Mouse (Mus musculus): ENCODE data around the gene Tnrc18. TPM values are rescaled to one million over a fixed set of nuclear protein-coding genes. Genes with fewer than 3 reads are reported as not detected.

Gene Tnrc18
- total and polyA plus RNA-seq, 2 experiments = 4.0 to 17.8 TPM

GRCm38 (mm10) chr5:142697742-142698141 lies 119.7 kb downstream of the Tnrc18 start:
- WGBS = 54% methylated on average over 2 of the region's 2 CpGs
- Histone ChIP-seq H3K4me1 (ENCODE audit: control insufficient read depth, insufficient read depth, low read length) (peaks cover 3% of the 10 kb centered on the region; the same call in 1 of the 2 replicates), H3K4me3 (ENCODE audit: insufficient read depth, low read depth, low read length) (no peak overlapping the region), H3K27ac (replicated peaks; ENCODE audit: insufficient read depth, low read depth, low read length) (no peak overlapping the region), H3K9ac (ENCODE audit: low read depth, low read length) (no peak overlapping the region), H3K36me3 (ENCODE audit: control insufficient read depth, insufficient read depth, low read length) (no peaks in the 10 kb centered on the region), H3K27me3 (ENCODE audit: control insufficient read depth, insufficient read depth, low read length) (peaks cover 14% of the 10 kb centered on the region), H3K79me2 (ENCODE audit: control insufficient read depth, insufficient read depth, low read length) (no peaks in the 10 kb centered on the region)
- DNase-seq (ENCODE audit: extremely low read depth, low read depth, low spot score) = no peak
- TF ChIP-seq POLR2A (IDR thresholded peaks at IDR 0.05; ENCODE audit: extremely low read depth, insufficient read depth, low read length) (no peak), CTCF (IDR thresholded peaks at IDR 0.05; ENCODE audit: low read depth, low read length) (no peak)

- Histone ChIP-seq H3K4me1 (ENCODE audit: control insufficient read depth, insufficient read depth, low read length) (no peaks in the 10 kb centered on the region), H3K79me2 (ENCODE audit: control insufficient read depth, insufficient read depth, low read length) (no peaks in the 10 kb centered on the region), H3K36me3 (ENCODE audit: control insufficient read depth, insufficient read depth, low read length) (no peaks in the 10 kb centered on the region), H3K27ac (replicated peaks; ENCODE audit: insufficient read depth, low read depth, low read length) (no peak overlapping the region), H3K9ac (ENCODE audit: low read depth, low read length) (no peak overlapping the region), H3K4me3 (ENCODE audit: insufficient read depth, low read depth, low read length) (no peak overlapping the region), H3K27me3 (ENCODE audit: control insufficient read depth, insufficient read depth, low read length) (peaks cover 6% of the 10 kb centered on the region)
- WGBS = 84% methylated on average over 6 of the region's 6 CpGs
- no peak for DNase-seq (ENCODE audit: extremely low read depth, low read depth, low spot score)
- no peak for TF ChIP-seq POLR2A (IDR thresholded peaks at IDR 0.05; ENCODE audit: extremely low read depth, insufficient read depth, low read length)
- no peak for TF ChIP-seq CTCF (IDR thresholded peaks at IDR 0.05; ENCODE audit: low read depth, low read length)
Observed at GRCm38 (mm10) chr5:142696865-142697264, 120.6 kb downstream of the Tnrc18 start.

GRCm38 (mm10) chr5:142696258-142696657 lies 121.2 kb downstream of the Tnrc18 start:
- no peak for DNase-seq (ENCODE audit: extremely low read depth, low read depth, low spot score)
- Histone ChIP-seq H3K9ac (ENCODE audit: low read depth, low read length) (no peak overlapping the region), H3K27me3 (ENCODE audit: control insufficient read depth, insufficient read depth, low read length) (peaks cover 3% of the 10 kb centered on the region; the same call in 1 of the 2 replicates), H3K79me2 (ENCODE audit: control insufficient read depth, insufficient read depth, low read length) (no peaks in the 10 kb centered on the region), H3K4me3 (ENCODE audit: insufficient read depth, low read depth, low read length) (no peak overlapping the region), H3K36me3 (ENCODE audit: control insufficient read depth, insufficient read depth, low read length) (no peaks in the 10 kb centered on the region), H3K4me1 (ENCODE audit: control insufficient read depth, insufficient read depth, low read length) (no peaks in the 10 kb centered on the region), H3K27ac (replicated peaks; ENCODE audit: insufficient read depth, low read depth, low read length) (no peak overlapping the region)
- TF ChIP-seq POLR2A (IDR thresholded peaks at IDR 0.05; ENCODE audit: extremely low read depth, insufficient read depth, low read length) = no peak
- TF ChIP-seq CTCF (IDR thresholded peaks at IDR 0.05; ENCODE audit: low read depth, low read length) = no peak
- 40% methylated on average over 6 of the region's 6 CpGs for WGBS

DNA sequence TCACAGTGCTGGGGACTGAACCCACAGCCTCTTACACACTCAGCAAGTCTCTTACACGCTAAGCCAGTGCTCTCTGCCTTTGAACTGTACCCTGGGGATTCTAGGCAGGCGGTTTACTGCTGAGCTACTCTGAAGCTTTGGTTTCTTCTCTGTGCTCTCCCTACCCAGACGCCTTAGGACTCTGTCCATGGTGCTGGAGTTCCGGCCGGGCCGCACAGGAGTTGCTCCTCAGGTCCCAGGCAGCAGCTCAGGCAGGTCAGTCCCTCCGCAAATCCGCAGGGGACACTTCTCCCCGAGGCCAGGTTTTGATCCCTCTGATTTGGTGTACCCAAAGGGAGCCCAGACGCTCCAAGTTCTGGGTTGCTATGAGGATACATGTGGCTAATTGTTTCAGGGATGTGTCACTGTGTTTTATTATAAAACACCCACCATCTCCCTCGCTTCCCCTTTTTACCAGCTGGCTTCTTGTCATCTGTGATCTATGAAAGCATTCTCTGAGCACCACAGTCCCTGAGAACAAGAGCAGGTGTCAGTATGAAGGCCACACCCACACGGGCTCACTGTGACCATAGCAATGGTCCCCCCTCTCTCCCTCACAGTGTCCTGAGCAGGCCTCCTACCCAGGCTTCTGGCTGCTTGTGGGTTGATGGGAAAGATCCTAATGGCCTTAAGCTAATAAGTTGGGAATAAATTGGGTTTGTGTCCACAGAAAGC lies 122.7 kb downstream of the Tnrc18 start:
- no peaks in the 10 kb centered on the region for H3K79me2 ChIP-seq (ENCODE audit: control insufficient read depth, insufficient read depth, low read length)
- H3K9ac ChIP-seq (ENCODE audit: low read depth, low read length) = no peak overlapping the region
- TF ChIP-seq POLR2A (IDR thresholded peaks at IDR 0.05; ENCODE audit: extremely low read depth, insufficient read depth, low read length) (no peak), CTCF (IDR thresholded peaks at IDR 0.05; ENCODE audit: low read depth, low read length) (no peak)
- H3K4me3 ChIP-seq (ENCODE audit: insufficient read depth, low read depth, low read length) = no peak overlapping the region
- no peaks in the 10 kb centered on the region for H3K36me3 ChIP-seq (ENCODE audit: control insufficient read depth, insufficient read depth, low read length)
- DNase-seq (ENCODE audit: extremely low read depth, low read depth, low spot score) = no peak
- H3K27ac ChIP-seq (replicated peaks; ENCODE audit: insufficient read depth, low read depth, low read length) = no peak overlapping the region
- H3K4me1 ChIP-seq (ENCODE audit: control insufficient read depth, insufficient read depth, low read length) = no peaks in the 10 kb centered on the region
- 16% methylated on average over 12 of the region's 12 CpGs for WGBS
- H3K27me3 ChIP-seq (ENCODE audit: control insufficient read depth, insufficient read depth, low read length) = no peaks in the 10 kb centered on the region

GRCm38 (mm10) chr5:142693738-142694430 lies 123.6 kb downstream of the Tnrc18 start:
- Histone ChIP-seq H3K4me3 (ENCODE audit: insufficient read depth, low read depth, low read length) (no peak overlapping the region), H3K79me2 (ENCODE audit: control insufficient read depth, insufficient read depth, low read length) (no peaks in the 10 kb centered on the region), H3K27ac (replicated peaks; ENCODE audit: insufficient read depth, low read depth, low read length) (no peak overlapping the region), H3K9ac (ENCODE audit: low read depth, low read length) (no peak overlapping the region), H3K27me3 (ENCODE audit: control insufficient read depth, insufficient read depth, low read length) (no peaks in the 10 kb centered on the region), H3K36me3 (ENCODE audit: control insufficient read depth, insufficient read depth, low read length) (no peaks in the 10 kb centered on the region), H3K4me1 (ENCODE audit: control insufficient read depth, insufficient read depth, low read length) (no peaks in the 10 kb centered on the region)
- WGBS = 58% methylated on average over 8 of the region's 8 CpGs
- no peak for TF ChIP-seq CTCF (IDR thresholded peaks at IDR 0.05; ENCODE audit: low read depth, low read length)
- TF ChIP-seq POLR2A (IDR thresholded peaks at IDR 0.05; ENCODE audit: extremely low read depth, insufficient read depth, low read length) = no peak
- DNase-seq (ENCODE audit: extremely low read depth, low read depth, low spot score) = no peak
